Mouse (Mus musculus) intestine, embryonic 15.5 days (tissue): ENCODE data around the gene Slc25a39. TPM values are rescaled to one million over a fixed set of nuclear protein-coding genes. Genes with fewer than 3 reads are reported as not detected.

ENCODE experiments used
- ATAC-seq: fragments of 200-750 bp; cut with Nextera tagmentation; 2 replicates; pipeline ENCODE4 v1.8.0; 2017; ENCODE audit warnings: moderate TSS enrichment, moderate library complexity
- H3K27ac ChIP-seq: fragments of 300-500 bp; sonication (generic); 2 replicates; pipeline ENCODE4 v1.5.1; 2015; ENCODE audit warnings: mild to moderate bottlenecking, inconsistent platforms
- H3K27me3 ChIP-seq: fragments of 300-500 bp; sonication (generic); replicated peaks from 2 replicates; pipeline ENCODE4 v1.6.1; 2015; ENCODE audit warnings: inconsistent platforms
- H3K36me3 ChIP-seq: fragments of 300-500 bp; sonication (generic); 2 replicates; pipeline ENCODE4 v1.6.1; 2015; ENCODE audit warnings: inconsistent platforms
- H3K4me1 ChIP-seq: fragments of 300-500 bp; sonication (generic); replicated peaks from 2 replicates; pipeline ENCODE4 v1.6.1; 2015; ENCODE audit warnings: inconsistent platforms
- H3K4me2 ChIP-seq: fragments of 300-500 bp; sonication (generic); replicated peaks from 2 replicates; pipeline ENCODE4 v1.6.1; 2015; ENCODE audit warnings: mild to moderate bottlenecking, inconsistent platforms
- H3K4me3 ChIP-seq: fragments of 300-500 bp; sonication (generic); replicated peaks from 2 replicates; pipeline ENCODE4 v1.5.1; 2015; ENCODE audit warnings: inconsistent platforms
- H3K9ac ChIP-seq: fragments of 300-500 bp; sonication (generic); 2 replicates; pipeline ENCODE4 v1.6.1; 2015; ENCODE audit warnings: inconsistent platforms
- H3K9me3 ChIP-seq: fragments of 300-500 bp; sonication (generic); 2 replicates; pipeline ENCODE4 v1.6.1; 2016; ENCODE audit warnings: inconsistent platforms
- WGBS: fragments of 180-500 bp; shearing (Covaris S2); methylation state at CpG from one replicate; pipeline ENCODE4 v1.1.7; 2015; 5-methylcytosine and 5-hydroxymethylcytosine counted together
- polyA plus RNA-seq: library from polyadenylated mRNA; unstranded; fragments of >200 nt; fragmentation: Nextera tagmentation; extraction: Ambion mirVana; gene quantifications from 2 replicates; pipeline ENCODE4 v1.2.1, GENCODE M21; 2015

The Slc25a39 gene
- polyA plus RNA-seq, 1 experiment from 2014 or later: 305 TPM

DNA sequence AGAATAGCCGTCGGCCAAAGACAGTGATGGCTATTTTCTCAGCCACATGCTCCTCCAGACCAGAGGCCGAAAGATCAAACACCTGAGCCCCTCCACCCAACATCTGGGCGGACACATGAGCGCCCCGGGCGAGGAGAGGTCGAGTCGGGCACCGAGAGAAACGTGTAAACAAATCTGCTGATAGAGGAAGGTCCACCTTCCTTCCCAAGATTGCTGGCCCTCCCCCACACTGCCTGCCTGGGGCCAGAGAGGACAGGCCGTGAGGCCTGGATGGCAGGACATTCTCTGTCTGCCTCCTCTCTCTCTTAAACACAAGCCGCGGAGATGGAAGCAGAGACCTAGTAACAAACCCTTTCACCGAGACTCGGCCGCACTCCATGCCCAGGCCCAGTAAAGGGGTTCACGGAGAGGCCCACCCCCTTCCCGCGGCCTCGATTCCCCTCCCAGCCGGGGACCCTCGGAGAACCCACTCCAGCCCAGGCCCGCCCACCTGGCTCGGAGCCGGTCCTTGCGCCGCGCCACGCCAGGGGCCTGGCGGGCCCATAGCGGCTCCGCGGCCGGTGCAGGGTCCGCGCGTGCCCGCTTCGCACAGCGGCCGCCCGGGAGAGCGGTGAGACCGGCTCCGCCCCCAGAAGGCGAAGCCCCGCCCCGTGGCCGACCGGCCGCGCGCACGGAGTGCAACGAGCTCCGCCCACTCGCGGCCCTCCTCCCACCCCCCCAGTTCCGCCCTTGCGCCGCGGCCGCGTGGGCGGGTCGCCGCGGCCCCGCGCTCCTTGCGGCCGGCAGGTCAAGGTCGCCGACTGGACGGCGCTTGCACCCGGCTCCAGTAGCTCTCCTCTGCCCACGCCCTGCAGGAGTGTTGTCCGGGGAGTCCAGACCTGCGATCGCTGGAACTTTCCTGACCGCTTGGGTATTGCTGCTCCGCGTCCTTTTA is 579 bp downstream of the Slc25a39 start:
- Histone ChIP-seq H3K36me3 (peaks cover 21% of the 10 kb centered on the region), H3K4me2 (peak overlapping the region; percentile 80), H3K9me3 (no peaks in the 10 kb centered on the region), H3K27me3 (peaks cover 4% of the 10 kb centered on the region; the same call in 1 of the 2 replicates), H3K4me3 (peak overlapping the region; percentile 96), H3K4me1 (peaks cover 17% of the 10 kb centered on the region; the same call in 1 of the 2 replicates), H3K9ac (peak overlapping the region; percentile 89), H3K27ac (peak overlapping the region; percentile 94)
- peak; percentile 82 for ATAC-seq
- WGBS: under 1% methylated on average over 84 of the region's 85 CpGs

GRCm38 (mm10) chr11:102406401-102406800 is 1.3 kb downstream of the Slc25a39 start:
- Histone ChIP-seq H3K9me3 (no peaks in the 10 kb centered on the region), H3K4me3 (peak overlapping the region; percentile 96), H3K4me2 (peak overlapping the region; percentile 80), H3K9ac (peak overlapping the region; percentile 89), H3K4me1 (peaks cover 20% of the 10 kb centered on the region; the same call in 1 of the 2 replicates), H3K27ac (peak overlapping the region; percentile 94; the same call in 1 of the 2 replicates), H3K36me3 (peaks cover 21% of the 10 kb centered on the region), H3K27me3 (peaks cover 8% of the 10 kb centered on the region; the same call in 1 of the 2 replicates)
- 12% methylated on average over 3 of the region's 3 CpGs for WGBS
- no peak for ATAC-seq

GRCm38 (mm10) chr11:102405544-102406285 is 2.0 kb downstream of the Slc25a39 start:
- no peak for ATAC-seq
- Histone ChIP-seq H3K36me3 (peaks cover 21% of the 10 kb centered on the region), H3K27me3 (peaks cover 8% of the 10 kb centered on the region; the same call in 1 of the 2 replicates), H3K4me2 (peak overlapping the region; percentile 80), H3K9me3 (no peaks in the 10 kb centered on the region), H3K4me3 (peak overlapping the region; percentile 96), H3K27ac (no peak overlapping the region), H3K9ac (peak overlapping the region; percentile 89; the same call in 1 of the 2 replicates), H3K4me1 (peaks cover 20% of the 10 kb centered on the region; the same call in 1 of the 2 replicates)
- 80% methylated on average over 11 of the region's 11 CpGs for WGBS

GRCm38 (mm10) chr11:102404161-102405010 is 3.4 kb downstream of the Slc25a39 start:
- Histone ChIP-seq H3K27me3 (peaks cover 15% of the 10 kb centered on the region), H3K9ac (no peak overlapping the region), H3K4me1 (peaks cover 24% of the 10 kb centered on the region), H3K9me3 (no peaks in the 10 kb centered on the region), H3K27ac (no peak overlapping the region), H3K4me2 (peak overlapping the region; percentile 30; the same call in 1 of the 2 replicates), H3K4me3 (no peak overlapping the region), H3K36me3 (peaks cover 21% of the 10 kb centered on the region)
- ATAC-seq: no peak
- 77% methylated on average over 18 of the region's 18 CpGs for WGBS

GRCm38 (mm10) chr11:102403657-102404056 is 4.1 kb downstream of the Slc25a39 start:
- ATAC-seq: no peak
- Histone ChIP-seq H3K4me3 (no peak overlapping the region), H3K9me3 (no peaks in the 10 kb centered on the region), H3K27ac (no peak overlapping the region), H3K9ac (no peak overlapping the region), H3K36me3 (peaks cover 21% of the 10 kb centered on the region), H3K4me1 (peaks cover 28% of the 10 kb centered on the region), H3K27me3 (peaks cover 22% of the 10 kb centered on the region), H3K4me2 (no peak overlapping the region)
- 94% methylated on average over 11 of the region's 11 CpGs for WGBS

- ATAC-seq: no peak
- no peak overlapping the region for H3K27ac ChIP-seq
- H3K4me3 ChIP-seq: no peak overlapping the region
- H3K36me3 ChIP-seq: peaks cover 21% of the 10 kb centered on the region
- no peak overlapping the region for H3K9ac ChIP-seq
- no peak overlapping the region for H3K4me2 ChIP-seq
- H3K4me1 ChIP-seq: peaks cover 31% of the 10 kb centered on the region
- 56% methylated on average over 12 of the region's 12 CpGs for WGBS
- peaks cover 31% of the 10 kb centered on the region for H3K27me3 ChIP-seq
- H3K9me3 ChIP-seq: no peaks in the 10 kb centered on the region
Measured at GRCm38 (mm10) chr11:102401898-102402500, 5.7 kb downstream of the Slc25a39 start.

DNA sequence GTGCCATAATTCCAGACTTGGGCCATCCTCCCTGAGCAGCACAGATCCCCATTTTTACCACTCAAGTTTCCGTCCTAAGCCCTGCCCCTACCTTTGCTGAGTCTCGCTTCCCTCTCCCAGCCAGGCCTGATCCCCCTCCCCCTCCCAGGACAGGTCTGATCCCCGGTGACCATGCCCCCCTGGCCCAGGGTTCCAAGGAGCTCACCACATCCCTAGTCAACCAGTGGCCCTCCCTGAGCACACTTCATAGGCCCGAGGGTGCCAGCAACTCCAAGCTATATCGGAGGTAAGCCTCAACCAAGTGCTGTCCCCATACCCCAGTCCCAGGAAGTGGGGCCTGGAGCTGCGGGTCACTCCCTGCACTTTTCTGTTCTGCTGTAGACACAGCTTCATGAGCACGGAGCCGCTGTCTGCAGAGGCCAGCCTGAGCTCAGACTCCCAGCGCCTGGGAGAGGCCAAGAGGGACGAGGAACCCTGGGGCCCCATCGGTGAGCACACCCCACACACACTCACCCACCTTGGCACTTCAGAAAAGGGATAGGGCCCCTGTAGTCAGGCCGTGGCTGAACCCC is 7.1 kb downstream of the Slc25a39 start:
- ATAC-seq: 0 out of 2 replicates have a peak, but pooled peaks have one; percentile 12
- H3K27me3 ChIP-seq: peaks cover 36% of the 10 kb centered on the region

DNA sequence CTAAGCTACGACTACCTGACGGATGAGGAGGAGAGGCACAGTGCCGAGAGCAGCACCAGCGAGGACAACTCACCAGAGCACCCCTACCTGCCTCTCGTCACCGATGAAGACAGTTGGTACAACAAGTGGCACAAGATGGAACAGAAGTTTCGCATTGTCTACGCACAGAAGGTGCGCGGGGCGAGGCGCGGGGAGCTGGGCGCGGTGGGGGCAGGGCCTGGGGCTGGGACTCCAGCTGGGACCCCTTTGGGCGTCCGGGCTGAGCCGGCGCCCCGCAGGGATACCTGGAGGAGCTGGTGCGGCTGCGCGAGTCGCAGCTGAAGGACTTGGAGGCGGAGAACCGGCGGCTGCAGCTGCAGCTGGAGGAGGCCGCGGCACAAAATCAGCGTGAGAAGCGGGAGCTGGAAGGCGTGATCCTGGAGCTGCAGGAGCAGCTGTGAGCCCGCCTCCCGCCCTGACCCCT is 8.1 kb downstream of the Slc25a39 start:
- Histone ChIP-seq H3K4me1 (peaks cover 20% of the 10 kb centered on the region), H3K36me3 (peaks cover 19% of the 10 kb centered on the region), H3K27me3 (peaks cover 36% of the 10 kb centered on the region), H3K9ac (peak overlapping the region; percentile 42; the same call in 1 of the 2 replicates), H3K4me2 (peak overlapping the region; percentile 70), H3K9me3 (no peaks in the 10 kb centered on the region), H3K27ac (no peak overlapping the region), H3K4me3 (peak overlapping the region; percentile 28)
- ATAC-seq: peak; percentile 31; the same call in 1 of the 2 replicates
- WGBS: 2% methylated on average over 34 of the region's 34 CpGs

More for the DNA sequence above, 7.1 kb downstream of the Slc25a39 start:
- Histone ChIP-seq H3K9me3 (no peaks in the 10 kb centered on the region), H3K9ac (no peak overlapping the region), H3K36me3 (peaks cover 21% of the 10 kb centered on the region), H3K27ac (no peak overlapping the region), H3K4me3 (no peak overlapping the region), H3K4me1 (peaks cover 21% of the 10 kb centered on the region), H3K4me2 (no peak overlapping the region)
- WGBS: 25% methylated on average over 12 of the region's 12 CpGs

DNA sequence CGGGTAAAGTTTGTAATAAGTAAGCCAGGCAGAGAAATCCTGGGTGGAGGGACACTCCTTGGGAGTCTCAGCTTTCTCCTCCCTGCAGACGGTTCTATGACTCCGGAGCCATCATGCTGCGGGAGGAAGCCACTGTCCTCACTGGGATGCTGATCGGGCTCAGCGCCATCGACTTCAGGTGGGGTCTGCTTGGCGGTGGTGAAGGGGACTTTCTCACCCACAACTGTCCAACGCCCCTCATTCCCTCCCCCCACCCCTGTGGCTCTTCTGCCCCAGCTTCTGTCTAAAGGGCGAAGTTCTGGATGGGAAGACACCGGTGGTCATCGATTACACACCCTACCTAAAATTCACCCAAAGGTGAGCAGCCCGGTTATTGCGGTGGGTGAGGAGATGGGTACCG is 8.6 kb downstream of the Slc25a39 start:
- Histone ChIP-seq H3K4me1 (peaks cover 23% of the 10 kb centered on the region), H3K4me3 (no peak overlapping the region), H3K27ac (no peak overlapping the region), H3K36me3 (peaks cover 17% of the 10 kb centered on the region), H3K27me3 (peaks cover 36% of the 10 kb centered on the region), H3K9ac (no peak overlapping the region), H3K4me2 (peak overlapping the region; percentile 70), H3K9me3 (no peaks in the 10 kb centered on the region)
- no peak for ATAC-seq
- WGBS: 14% methylated on average over 15 of the region's 15 CpGs

- Histone ChIP-seq H3K4me2 (no peak overlapping the region), H3K4me1 (peaks cover 32% of the 10 kb centered on the region), H3K36me3 (peaks cover 10% of the 10 kb centered on the region), H3K27me3 (peaks cover 36% of the 10 kb centered on the region), H3K4me3 (no peak overlapping the region), H3K9me3 (no peaks in the 10 kb centered on the region), H3K27ac (no peak overlapping the region), H3K9ac (no peak overlapping the region)
- ATAC-seq: no peak
- 75% methylated on average over 20 of the region's 20 CpGs for WGBS
Measured at GRCm38 (mm10) chr11:102398007-102398825, 9.5 kb downstream of the Slc25a39 start.
